Mouse (Mus musculus) stomach, embryonic 16.5 days (tissue): Measurements from ENCODE around the gene Rel. TPM values are rescaled to one million over a fixed set of nuclear protein-coding genes. Genes with fewer than 3 reads are reported as not detected.

Source experiments
- ATAC-seq: fragments of 200-750 bp; cut with Nextera tagmentation; 2 replicates; pipeline ENCODE4 v1.8.0; 2017; ENCODE audit warnings: moderate number of reproducible peaks, moderate TSS enrichment; ENCODE audit not compliant: insufficient read depth, low FRiP score
- H3K27ac ChIP-seq: fragments of 300-500 bp; sonication (generic); 2 replicates; pipeline ENCODE4 v1.5.1; 2014; ENCODE audit warnings: low read length
- H3K27me3 ChIP-seq: fragments of 300-500 bp; sonication (generic); 2 replicates; pipeline ENCODE4 v1.6.1; 2014; ENCODE audit warnings: low read length, control low read depth, mixed read lengths; ENCODE audit not compliant: control insufficient read depth, insufficient read depth
- H3K36me3 ChIP-seq: fragments of 300-500 bp; sonication (generic); 2 replicates; pipeline ENCODE4 v1.6.1; 2014; ENCODE audit warnings: low read length; ENCODE audit not compliant: control insufficient read depth, insufficient read depth
- H3K4me1 ChIP-seq: fragments of 300-500 bp; sonication (generic); 2 replicates; pipeline ENCODE4 v1.6.1; 2014; ENCODE audit warnings: low read length, control low read depth, mixed read lengths; ENCODE audit not compliant: control insufficient read depth, insufficient read depth
- H3K4me2 ChIP-seq: fragments of 300-500 bp; sonication (generic); 2 replicates; pipeline ENCODE4 v1.6.1; 2014; ENCODE audit warnings: low read depth, low read length, mixed read lengths
- H3K4me3 ChIP-seq: fragments of 300-500 bp; sonication (generic); replicated peaks from 2 replicates; pipeline ENCODE4 v1.5.1; 2014; ENCODE audit warnings: mild to moderate bottlenecking, low read length
- H3K9ac ChIP-seq: fragments of 300-500 bp; sonication (generic); 2 replicates; pipeline ENCODE4 v1.6.1; 2014; ENCODE audit warnings: low read length
- H3K9me3 ChIP-seq: fragments of 300-500 bp; sonication (generic); replicated peaks from 2 replicates; pipeline ENCODE4 v1.6.1; 2016; ENCODE audit warnings: low read length, control low read depth; ENCODE audit not compliant: control insufficient read depth
- WGBS: fragments of 180-500 bp; shearing (Covaris S2); extraction: QIAGEN DNeasy Blood & Tissue Kit; methylation state at CpG from one replicate; pipeline ENCODE4 v1.1.7; 2014; 5-methylcytosine and 5-hydroxymethylcytosine counted together
- polyA plus RNA-seq: library from polyadenylated mRNA; unstranded; fragments of >200 nt; fragmentation: Nextera tagmentation; extraction: Ambion mirVana; gene quantifications from 2 replicates; pipeline ENCODE4 v1.2.1, GENCODE M21; 2015

Gene Rel
- polyA plus RNA-seq, 1 experiment from 2014 or later, result 1.5 TPM

- H3K4me2 ChIP-seq, result no peak overlapping the region
- no peaks in the 10 kb centered on the region for H3K4me1 ChIP-seq
- 0 out of 2 replicates have a peak, but pooled peaks cover 5% of the 10 kb centered on the region for H3K36me3 ChIP-seq
- H3K9ac ChIP-seq, result no peak overlapping the region
- no peak overlapping the region for H3K27ac ChIP-seq
- no peaks in the 10 kb centered on the region for H3K9me3 ChIP-seq
- ATAC-seq, result no peak
- H3K27me3 ChIP-seq, result no peaks in the 10 kb centered on the region
- 93% methylated on average over 2 of the region's 2 CpGs for WGBS
- H3K4me3 ChIP-seq, result no peak overlapping the region
Measured at GRCm38 (mm10) chr11:23762635-23763034, 8.1 kb downstream of the Rel start.

- H3K27me3 ChIP-seq, result no peaks in the 10 kb centered on the region
- ATAC-seq, result no peak
- 86% methylated on average over 2 of the region's 2 CpGs for WGBS
Measured at GRCm38 (mm10) chr11:23758218-23758617, 12.6 kb downstream of the Rel start.

GRCm38 (mm10) chr11:23754329-23754728 is 16.4 kb downstream of the Rel start:
- no peak for ATAC-seq

More at GRCm38 (mm10) chr11:23758218-23758617, 12.6 kb downstream of the Rel start:
- H3K4me1 ChIP-seq, result no peaks in the 10 kb centered on the region
- no peaks in the 10 kb centered on the region for H3K9me3 ChIP-seq
- H3K4me3 ChIP-seq, result no peak overlapping the region
- 0 out of 2 replicates have a peak, but pooled peaks cover 5% of the 10 kb centered on the region for H3K36me3 ChIP-seq
- H3K27ac ChIP-seq, result no peak overlapping the region
- H3K4me2 ChIP-seq, result no peak overlapping the region
- no peak overlapping the region for H3K9ac ChIP-seq

GRCm38 (mm10) chr11:23753136-23753710 is 17.5 kb downstream of the Rel start:
- Histone ChIP-seq H3K4me1 (no peaks in the 10 kb centered on the region), H3K4me3 (no peak overlapping the region), H3K36me3 (no peaks in the 10 kb centered on the region), H3K27ac (no peak overlapping the region), H3K9me3 (no peaks in the 10 kb centered on the region), H3K9ac (no peak overlapping the region), H3K4me2 (no peak overlapping the region), H3K27me3 (no peaks in the 10 kb centered on the region)
- WGBS, result 80% methylated on average over 1 of the region's 1 CpGs
- no peak for ATAC-seq

More at GRCm38 (mm10) chr11:23754329-23754728, 16.4 kb downstream of the Rel start:
- no peaks in the 10 kb centered on the region for H3K27me3 ChIP-seq
- H3K4me1 ChIP-seq, result no peaks in the 10 kb centered on the region
- H3K9ac ChIP-seq, result no peak overlapping the region
- H3K36me3 ChIP-seq, result no peaks in the 10 kb centered on the region
- H3K27ac ChIP-seq, result no peak overlapping the region
- no peaks in the 10 kb centered on the region for H3K9me3 ChIP-seq
- H3K4me2 ChIP-seq, result no peak overlapping the region
- no peak overlapping the region for H3K4me3 ChIP-seq

GRCm38 (mm10) chr11:23746102-23746501 is 24.7 kb downstream of the Rel start:
- Histone ChIP-seq H3K9me3 (no peaks in the 10 kb centered on the region), H3K36me3 (peaks cover 2% of the 10 kb centered on the region; the same call in 1 of the 2 replicates), H3K4me3 (no peak overlapping the region), H3K4me1 (no peaks in the 10 kb centered on the region), H3K27me3 (no peaks in the 10 kb centered on the region), H3K4me2 (no peak overlapping the region), H3K27ac (no peak overlapping the region), H3K9ac (no peak overlapping the region)
- WGBS, result 60% methylated on average over 4 of the region's 4 CpGs
- no peak for ATAC-seq

GRCm38 (mm10) chr11:23744352-23744751 is 26.4 kb downstream of the Rel start:
- WGBS, result 89% methylated on average over 3 of the region's 3 CpGs
- Histone ChIP-seq H3K4me3 (no peak overlapping the region), H3K9ac (no peak overlapping the region), H3K4me1 (no peaks in the 10 kb centered on the region), H3K9me3 (no peaks in the 10 kb centered on the region), H3K27me3 (no peaks in the 10 kb centered on the region), H3K4me2 (no peak overlapping the region), H3K27ac (no peak overlapping the region), H3K36me3 (peaks cover 2% of the 10 kb centered on the region; the same call in 1 of the 2 replicates)
- ATAC-seq, result no peak

GRCm38 (mm10) chr11:23741386-23741785 is 29.4 kb downstream of the Rel start:
- Histone ChIP-seq H3K9ac (no peak overlapping the region), H3K27me3 (no peaks in the 10 kb centered on the region), H3K4me1 (no peaks in the 10 kb centered on the region), H3K4me3 (no peak overlapping the region), H3K36me3 (peaks cover 5% of the 10 kb centered on the region; the same call in 1 of the 2 replicates), H3K4me2 (no peak overlapping the region), H3K9me3 (no peaks in the 10 kb centered on the region), H3K27ac (no peak overlapping the region)
- WGBS, result 89% methylated on average over 7 of the region's 7 CpGs
- no peak for ATAC-seq

GRCm38 (mm10) chr11:23740895-23741294 is 29.9 kb downstream of the Rel start:
- WGBS, result 77% methylated on average over 4 of the region's 4 CpGs
- H3K27me3 ChIP-seq, result no peaks in the 10 kb centered on the region

GRCm38 (mm10) chr11:23735820-23736470 is 34.8 kb downstream of the Rel start:
- ATAC-seq, result no peak
- Histone ChIP-seq H3K27ac (no peak overlapping the region), H3K4me2 (no peak overlapping the region), H3K4me3 (no peak overlapping the region), H3K9me3 (no peaks in the 10 kb centered on the region), H3K4me1 (no peaks in the 10 kb centered on the region), H3K27me3 (no peaks in the 10 kb centered on the region), H3K9ac (no peak overlapping the region), H3K36me3 (peaks cover 3% of the 10 kb centered on the region; the same call in 1 of the 2 replicates)

More at GRCm38 (mm10) chr11:23740895-23741294, 29.9 kb downstream of the Rel start:
- ATAC-seq, result no peak
- Histone ChIP-seq H3K9me3 (no peaks in the 10 kb centered on the region), H3K4me2 (no peak overlapping the region), H3K4me3 (no peak overlapping the region), H3K36me3 (peaks cover 5% of the 10 kb centered on the region; the same call in 1 of the 2 replicates), H3K27ac (no peak overlapping the region), H3K9ac (no peak overlapping the region), H3K4me1 (no peaks in the 10 kb centered on the region)
